Mouse (Mus musculus) hindbrain, postnatal 0 days (tissue): Measurements from ENCODE around the gene Pnpla5. TPM values are rescaled to one million over a fixed set of nuclear protein-coding genes. Genes with fewer than 3 reads are reported as not detected.
"Not testable (repeated sequence)": the region's sequence is repeated elsewhere in the genome, so short reads cannot be mapped to it uniquely, and the experiment has no call there.

Source experiments
- ATAC-seq: fragments of 200-750 bp; cut with Nextera tagmentation; 2 replicates; pipeline ENCODE4 v1.8.0; 2017; ENCODE audit warnings: mild to moderate bottlenecking, moderate TSS enrichment, moderate library complexity
- DNase-seq: peaks from one replicate; pipeline ENCODE4 v3.0.0-alpha.2; 2015; ENCODE audit warnings: low spot score
- H3K27ac ChIP-seq: fragments of 300-500 bp; sonication (generic); 2 replicates; pipeline ENCODE4 v1.5.1; 2014; ENCODE audit warnings: mild to moderate bottlenecking
- H3K27me3 ChIP-seq: fragments of 300-500 bp; sonication (generic); 2 replicates; pipeline ENCODE4 v1.6.1; 2014; ENCODE audit warnings: low read length, mixed read lengths; ENCODE audit not compliant: insufficient read depth
- H3K36me3 ChIP-seq: fragments of 300-500 bp; sonication (generic); 2 replicates; pipeline ENCODE4 v1.6.1; 2014; ENCODE audit warnings: low read length, mixed read lengths; ENCODE audit not compliant: insufficient read depth
- H3K4me1 ChIP-seq: fragments of 300-500 bp; sonication (generic); 2 replicates; pipeline ENCODE4 v1.6.1; 2014; ENCODE audit warnings: antibody characterized with exemption, low read length, mixed read lengths; ENCODE audit not compliant: insufficient read depth
- H3K4me2 ChIP-seq: fragments of 300-500 bp; sonication (generic); 2 replicates; pipeline ENCODE4 v1.6.1; 2014; ENCODE audit warnings: low read depth, mild to moderate bottlenecking, low read length, moderate library complexity, mixed read lengths
- H3K4me3 ChIP-seq: fragments of 300-500 bp; sonication (generic); 2 replicates; pipeline ENCODE4 v1.5.1; 2014; ENCODE audit warnings: low read length
- H3K9ac ChIP-seq: fragments of 300-500 bp; sonication (generic); replicated peaks from 2 replicates; pipeline ENCODE4 v1.6.1; 2014; ENCODE audit warnings: mild to moderate bottlenecking, low read length, moderate library complexity, mixed read lengths
- H3K9me3 ChIP-seq: fragments of 300-500 bp; sonication (generic); 2 replicates; pipeline ENCODE4 v1.6.1; 2016; ENCODE audit warnings: low read length, mixed read lengths
- CTCF ChIP-seq: IDR thresholded peaks from 2 replicates; pipeline ENCODE4 v1.5.1; 2016; ENCODE audit warnings: antibody characterized with exemption, control low read depth, low read depth
- WGBS: fragments of 180-500 bp; shearing (Covaris S2); extraction: QIAGEN DNeasy Blood & Tissue Kit; methylation state at CpG from one replicate; pipeline ENCODE4 v1.1.7; 2014; 5-methylcytosine and 5-hydroxymethylcytosine counted together
- polyA plus RNA-seq: library from polyadenylated mRNA; unstranded; fragments of >200 nt; fragmentation: Nextera tagmentation; extraction: Ambion mirVana; gene quantifications from 2 replicates; pipeline ENCODE4 v1.2.1, GENCODE M21; 2015
- total RNA-seq: library from RNA; depleted of rRNA; stranded (reverse); fragments of >200 nt; gene quantifications from 2 replicates; pipeline ENCODE4 v1.2.3, GENCODE M21; 2014

Gene Pnpla5
- total and polyA plus RNA-seq, 2 experiments from 2014 or later: not detected

DNA sequence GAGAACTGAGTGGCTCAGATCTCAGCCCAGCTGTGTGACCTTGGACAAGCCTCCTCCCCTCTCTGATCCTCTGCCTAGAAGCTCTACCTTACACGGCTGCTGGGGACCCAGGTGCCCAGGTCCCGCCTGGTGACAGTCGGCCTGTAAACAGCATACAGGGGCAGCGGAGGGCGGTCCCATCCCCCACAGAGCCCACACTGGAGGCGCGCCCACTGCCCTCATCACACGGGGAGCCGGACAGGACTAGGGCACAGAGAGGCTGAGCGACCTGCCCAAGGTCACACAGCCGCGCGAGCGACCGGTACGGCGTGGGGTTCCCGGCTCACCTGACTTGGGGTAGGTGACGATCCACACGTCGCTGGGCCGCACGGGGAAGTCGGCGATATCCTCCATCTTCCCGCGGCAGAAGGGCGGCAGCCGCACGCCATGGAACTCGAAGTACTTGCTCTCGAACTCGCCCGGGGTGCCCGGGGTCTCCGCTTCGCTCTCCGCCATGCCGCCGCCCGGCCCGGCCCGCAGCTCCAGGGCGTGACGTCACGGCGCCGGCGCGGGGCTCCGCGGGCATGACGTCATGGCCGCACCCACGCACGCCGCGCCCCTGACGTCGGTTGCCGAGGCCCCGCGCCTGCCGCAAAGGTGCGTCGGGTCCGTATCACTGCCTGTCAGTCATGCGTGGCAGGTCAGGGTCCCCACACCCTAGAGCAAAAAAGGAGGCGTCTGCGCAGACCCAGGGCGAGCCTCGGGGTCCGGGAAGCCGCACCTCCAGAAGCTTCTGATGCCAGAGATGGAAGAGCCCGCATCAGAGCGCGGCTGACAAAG is 17.7 kb downstream of the Pnpla5 start, which contains the start of gene Sult4a1:
Gene Sult4a1, minus strand, starts transcription at position 650 of the 819 bp plus-strand sequence.
- peak within 1 kb of the TSS; percentile 67 for H3K27ac ChIP-seq
- DNase-seq (peak; percentile 88), ATAC-seq (peak; percentile 85)
- TF ChIP-seq CTCF: no peak
- no peaks in the 10 kb centered on the region for H3K27me3 ChIP-seq
- no peaks in the 10 kb centered on the region for H3K9me3 ChIP-seq
- peak within 1 kb of the TSS; percentile 71 for H3K9ac ChIP-seq
- H3K4me3 ChIP-seq: peak within 1 kb of the TSS; percentile 61
- 1% methylated on average over 74 of the region's 77 CpGs for WGBS
- peak within 1 kb of the TSS; percentile 61 for H3K4me2 ChIP-seq
- H3K36me3 ChIP-seq: no peaks in the 10 kb centered on the region
- H3K4me1 ChIP-seq: peaks cover 16% of the 10 kb centered on the region

- no peak for TF ChIP-seq CTCF
- Histone ChIP-seq H3K4me1 (peaks cover 16% of the 10 kb centered on the region), H3K27me3 (no peaks in the 10 kb centered on the region), H3K4me2 (peak overlapping the region; percentile 61), H3K9ac (peak overlapping the region; percentile 71), H3K27ac (0 out of 2 replicates have a peak overlapping the region, but pooled peaks have one; percentile 67), H3K36me3 (no peaks in the 10 kb centered on the region), H3K4me3 (peak overlapping the region; percentile 61), H3K9me3 (no peaks in the 10 kb centered on the region)
- no peak for DNase-seq
- 82% methylated on average over 7 of the region's 7 CpGs for WGBS
- no peak for ATAC-seq
These were observed 18.3 kb downstream of the Pnpla5 start for GRCm38 (mm10) chr15:84104626-84105025.

DNA sequence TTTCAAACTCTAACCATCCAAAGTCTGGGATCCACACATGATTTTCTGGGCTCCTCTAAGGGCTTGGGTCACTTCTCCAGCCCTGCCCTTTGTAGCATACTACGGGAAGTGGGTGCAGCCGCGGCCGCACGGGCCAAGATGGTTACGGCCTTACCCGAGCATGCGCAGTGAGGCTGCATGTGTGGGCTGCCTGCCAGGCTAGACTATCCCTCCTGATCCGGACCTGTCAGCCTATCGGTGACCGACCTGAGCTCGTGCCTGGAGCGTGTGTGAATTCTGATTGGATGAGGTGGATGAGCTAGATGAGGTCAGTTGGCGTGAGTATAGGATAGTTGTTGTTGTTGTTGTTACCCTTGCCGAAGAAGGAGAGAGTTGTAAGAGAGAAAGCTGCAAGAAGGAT is 25.4 kb downstream of the Pnpla5 start:
- not testable (repeated sequence) for H3K4me1 ChIP-seq, H3K27me3 ChIP-seq, H3K4me2 ChIP-seq, H3K9me3 ChIP-seq, H3K36me3 ChIP-seq, ATAC-seq, H3K9ac ChIP-seq, DNase-seq, H3K4me3 ChIP-seq, H3K27ac ChIP-seq
- WGBS: 85% methylated on average over 15 of the region's 15 CpGs

GRCm38 (mm10) chr15:84096051-84096450 is 26.9 kb downstream of the Pnpla5 start:
- Histone ChIP-seq H3K27me3 (no peaks in the 10 kb centered on the region), H3K9ac (no peak overlapping the region), H3K36me3 (no peaks in the 10 kb centered on the region), H3K27ac (peak overlapping the region; percentile 56), H3K4me2 (no peak overlapping the region), H3K4me3 (no peak overlapping the region), H3K9me3 (no peaks in the 10 kb centered on the region), H3K4me1 (peaks cover 5% of the 10 kb centered on the region; the same call in 1 of the 2 replicates)
- WGBS: 46% methylated on average over 8 of the region's 8 CpGs
- TF ChIP-seq CTCF: no peak
- peak; percentile 71 for DNase-seq
- ATAC-seq: peak; percentile 75

DNA sequence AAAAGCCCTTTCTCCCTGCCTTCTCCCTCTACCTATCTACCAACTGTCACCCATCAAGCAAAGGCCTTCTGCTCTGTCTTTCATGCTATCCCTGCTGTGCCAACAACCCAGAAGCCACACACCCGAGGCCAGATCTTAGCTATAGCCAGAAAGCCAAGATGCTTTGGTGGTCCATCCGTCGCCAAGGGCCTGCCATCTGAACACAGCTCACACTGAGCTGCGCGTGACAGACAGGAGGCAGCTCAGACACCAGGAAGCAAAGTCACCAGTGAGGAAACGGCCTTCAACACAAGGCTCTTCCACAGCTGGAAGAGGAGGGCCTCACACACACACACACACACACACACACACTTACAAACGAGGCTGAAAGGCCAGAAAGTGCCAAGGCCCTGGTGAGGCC is 28.1 kb downstream of the Pnpla5 start:
- peak; percentile 60 for DNase-seq
- peak overlapping the region; percentile 56; the same call in 1 of the 2 replicates for H3K27ac ChIP-seq
- peaks cover 6% of the 10 kb centered on the region; the same call in 1 of the 2 replicates for H3K36me3 ChIP-seq
- peaks cover 5% of the 10 kb centered on the region; the same call in 1 of the 2 replicates for H3K4me1 ChIP-seq
- H3K27me3 ChIP-seq: no peaks in the 10 kb centered on the region
- H3K4me3 ChIP-seq: no peak overlapping the region
- 46% methylated on average over 7 of the region's 7 CpGs for WGBS
- ATAC-seq: peak; percentile 38; the same call in 1 of the 2 replicates
- H3K9me3 ChIP-seq: no peaks in the 10 kb centered on the region
- no peak overlapping the region for H3K9ac ChIP-seq
- no peak for TF ChIP-seq CTCF
- no peak overlapping the region for H3K4me2 ChIP-seq

DNA sequence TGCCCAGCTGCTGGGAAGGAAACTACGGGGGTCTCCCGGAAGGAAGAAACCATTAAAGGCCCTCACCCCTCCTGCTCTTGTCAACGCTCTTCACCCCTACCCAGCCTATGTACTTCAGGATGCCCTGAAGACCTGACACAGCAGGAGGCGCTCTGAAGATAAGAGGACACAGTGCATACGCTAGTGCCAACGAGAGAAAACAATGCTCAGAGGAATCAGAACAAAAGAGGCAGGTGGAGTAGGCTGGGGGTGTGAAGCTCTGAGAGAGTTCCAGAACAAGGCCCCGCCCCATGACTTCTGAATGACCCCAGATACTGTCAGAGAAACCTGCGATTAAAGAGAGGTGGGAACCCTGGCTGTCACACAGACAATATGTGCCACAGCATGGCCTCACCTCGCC is 36.2 kb downstream of the Pnpla5 start:
- Histone ChIP-seq H3K36me3 (peaks cover 14% of the 10 kb centered on the region; the same call in 1 of the 2 replicates), H3K27me3 (no peaks in the 10 kb centered on the region), H3K27ac (no peak overlapping the region), H3K9me3 (no peaks in the 10 kb centered on the region), H3K4me1 (no peaks in the 10 kb centered on the region), H3K4me2 (no peak overlapping the region), H3K9ac (no peak overlapping the region), H3K4me3 (no peak overlapping the region)
- ATAC-seq: no peak
- DNase-seq: no peak
- 35% methylated on average over 9 of the region's 9 CpGs for WGBS
- no peak for TF ChIP-seq CTCF

- Histone ChIP-seq H3K36me3 (peaks cover 14% of the 10 kb centered on the region; the same call in 1 of the 2 replicates), H3K27me3 (no peaks in the 10 kb centered on the region), H3K9me3 (no peaks in the 10 kb centered on the region), H3K9ac (no peak overlapping the region), H3K27ac (no peak overlapping the region), H3K4me1 (no peaks in the 10 kb centered on the region), H3K4me2 (no peak overlapping the region), H3K4me3 (no peak overlapping the region)
- DNase-seq (no peak), ATAC-seq (no peak)
- TF ChIP-seq CTCF: no peak
- 39% methylated on average over 12 of the region's 12 CpGs for WGBS
These were observed 36.6 kb downstream of the Pnpla5 start for GRCm38 (mm10) chr15:84086364-84086763.
